Mouse (Mus musculus) C2C12 (cell line): ENCODE measurements around the gene Mfsd5.

Experiments
- CTCF ChIP-seq: IDR thresholded peaks from one replicate; pipeline ENCODE4 v1.5.1; 2011; ENCODE audit not compliant: control insufficient read depth, insufficient read depth, insufficient read length
- FOSL1 ChIP-seq: IDR thresholded peaks from one replicate; pipeline ENCODE4 v1.8.0; 2011; ENCODE audit warnings: mild to moderate bottlenecking, low read length; ENCODE audit not compliant: poor library complexity, insufficient read depth, severe bottlenecking
- MAX ChIP-seq: IDR thresholded peaks from one replicate; pipeline ENCODE4 v1.6.1; 2011; ENCODE audit warnings: mild to moderate bottlenecking, control low read depth
- MYOG ChIP-seq: IDR thresholded peaks from one replicate; pipeline ENCODE4 v1.6.1; 2011; ENCODE audit not compliant: control insufficient read depth, insufficient read length; ENCODE audit errors: extremely low read depth
- USF1 ChIP-seq: IDR thresholded peaks from one replicate; pipeline ENCODE4 v1.6.1; 2011; ENCODE audit warnings: low read depth, mild to moderate bottlenecking, control low read depth, moderate library complexity

GRCm38 (mm10) chr15:102230408-102231321 is 48.6 kb upstream of the Mfsd5 start:
- TF ChIP-seq MYOG (no peak), CTCF (no peak), MAX (peak; percentile 100), USF1 (peak; percentile 95), FOSL1 (peak; percentile 96)
